Mouse (Mus musculus) spleen, adult 18-20 months (tissue): Measurements from ENCODE around the gene Tepp.

Experiments used
- DNase-seq, 2 experiments: peaks; one replicate each; pipeline ENCODE4 v3.0.0; 2022; ENCODE audit warnings: mixed read lengths in 2 of 2

Gene Tepp

DNA sequence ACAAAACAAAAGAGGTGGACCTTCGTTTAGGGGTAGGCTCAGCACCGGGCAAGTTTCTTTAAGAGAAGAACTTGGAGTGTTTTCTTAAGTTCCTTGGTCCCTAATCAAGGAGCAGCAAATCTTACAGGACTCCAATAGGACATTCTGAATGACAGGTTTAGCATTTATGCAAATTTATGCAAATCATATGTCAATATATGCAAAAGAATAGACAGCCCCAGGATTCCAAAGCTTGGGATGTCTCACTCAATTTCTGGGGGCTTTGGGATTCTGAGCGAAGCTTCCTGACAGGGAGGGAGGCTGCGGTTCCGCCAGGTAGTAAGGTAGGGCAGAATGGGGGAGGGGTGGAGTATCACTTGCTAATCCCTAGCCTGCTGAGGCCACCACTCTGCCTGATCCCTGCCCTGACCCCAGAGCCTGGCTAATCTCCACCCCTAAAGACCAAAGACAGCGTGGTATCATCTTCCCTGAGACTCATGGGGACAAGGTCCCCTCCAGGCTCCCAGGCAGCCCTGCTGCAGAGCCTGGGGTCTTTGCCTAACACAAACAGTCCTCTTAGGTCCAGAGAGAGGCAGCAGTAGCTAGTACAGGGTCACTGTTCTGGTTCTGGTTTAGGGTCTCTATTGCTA is at the start of gene Tepp:
Tepp (plus strand) TSS at position 225 of the 629 bp plus-strand sequence.
- no peak for DNase-seq

DNA sequence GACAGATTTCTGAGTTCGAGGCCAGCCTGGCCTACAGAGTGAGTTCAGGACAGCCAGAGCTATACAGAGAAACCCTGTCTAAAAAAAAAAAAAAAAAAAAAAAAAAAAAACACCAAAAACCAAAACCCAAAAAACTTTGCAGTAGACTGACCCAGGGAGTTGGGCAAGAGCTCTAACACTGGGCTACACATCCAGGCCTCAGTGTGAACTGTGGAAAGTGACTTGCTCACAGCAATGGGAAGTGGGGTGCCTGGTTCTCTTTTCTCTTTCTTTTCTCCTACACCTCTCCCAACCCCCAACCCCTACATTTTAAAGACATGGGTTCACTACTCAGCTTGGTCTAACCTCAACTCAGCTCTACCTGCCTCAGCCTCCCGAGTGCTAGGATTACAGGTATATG is 48.2 kb upstream of the Tepp start:
- DNase-seq, result no peak

- DNase-seq, result no peak
These were observed 39.9 kb upstream of the Tepp start for GRCm38 (mm10) chr8:95270501-95270900.

- no peak for DNase-seq
These were observed 38.5 kb upstream of the Tepp start for GRCm38 (mm10) chr8:95271841-95272240.

- no peak for DNase-seq
These were observed 37.5 kb upstream of the Tepp start for GRCm38 (mm10) chr8:95272871-95273270.

GRCm38 (mm10) chr8:95281493-95281892 is 28.9 kb upstream of the Tepp start:
- no peak for DNase-seq

DNA sequence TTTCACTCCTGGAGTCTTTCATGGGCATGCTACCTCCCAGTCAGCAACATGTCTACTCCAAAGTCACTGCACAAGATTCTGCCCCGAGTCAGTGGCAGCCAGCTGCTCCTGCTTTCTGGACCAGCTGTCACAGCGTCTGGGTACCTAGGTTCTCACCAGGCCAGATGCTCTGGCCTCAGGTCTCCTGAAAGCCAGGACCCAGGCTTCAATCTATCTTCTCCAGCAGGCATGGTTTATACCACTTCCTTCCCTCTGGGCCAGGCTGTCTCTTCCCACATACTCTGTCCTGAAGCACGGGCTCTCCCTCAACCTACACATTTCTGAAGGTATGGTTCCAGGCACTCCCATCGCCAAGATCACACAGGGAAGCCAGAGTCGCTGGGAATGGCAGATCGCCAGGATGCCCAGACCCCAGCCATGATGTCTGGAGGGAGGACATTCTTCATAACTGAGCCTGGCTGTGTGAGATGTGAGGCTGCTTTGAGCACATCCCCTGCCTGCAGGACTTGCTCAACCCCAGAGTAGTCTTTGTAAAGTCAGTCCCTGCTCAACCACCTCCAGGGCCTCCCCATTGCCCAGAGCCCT is 21.2 kb upstream of the Tepp start:
- no peak for DNase-seq

DNA sequence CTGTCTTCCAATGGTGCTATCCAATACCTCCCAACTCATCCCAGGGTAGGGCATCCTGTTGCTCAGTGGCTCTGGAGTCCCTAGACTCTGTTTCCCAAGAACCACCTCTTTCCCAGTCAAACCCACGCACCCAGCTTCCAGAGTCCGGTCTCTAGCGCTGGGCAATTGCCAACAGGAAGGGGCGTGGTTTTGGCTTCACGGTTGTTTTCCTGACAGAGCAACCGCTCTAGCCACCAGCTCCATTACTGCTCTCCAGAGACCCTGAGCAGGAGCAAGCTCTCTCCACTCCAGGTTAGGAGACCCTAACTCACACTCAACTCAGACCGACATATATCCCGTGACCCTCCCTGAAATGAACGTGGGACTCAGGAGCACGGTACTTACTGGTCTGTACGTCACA is 17.2 kb upstream of the Tepp start:
- peak; percentile 20 to 52 for DNase-seq

- DNase-seq, result peak in 1 of 2 experiments; percentile 6
These were observed 16.5 kb upstream of the Tepp start for GRCm38 (mm10) chr8:95293891-95294290.

GRCm38 (mm10) chr8:95302410-95302809 is 8.0 kb upstream of the Tepp start:
- peak in 1 of 2 experiments; percentile 21 for DNase-seq

GRCm38 (mm10) chr8:95305526-95305925 is 4.8 kb upstream of the Tepp start:
- DNase-seq, result no peak

DNA sequence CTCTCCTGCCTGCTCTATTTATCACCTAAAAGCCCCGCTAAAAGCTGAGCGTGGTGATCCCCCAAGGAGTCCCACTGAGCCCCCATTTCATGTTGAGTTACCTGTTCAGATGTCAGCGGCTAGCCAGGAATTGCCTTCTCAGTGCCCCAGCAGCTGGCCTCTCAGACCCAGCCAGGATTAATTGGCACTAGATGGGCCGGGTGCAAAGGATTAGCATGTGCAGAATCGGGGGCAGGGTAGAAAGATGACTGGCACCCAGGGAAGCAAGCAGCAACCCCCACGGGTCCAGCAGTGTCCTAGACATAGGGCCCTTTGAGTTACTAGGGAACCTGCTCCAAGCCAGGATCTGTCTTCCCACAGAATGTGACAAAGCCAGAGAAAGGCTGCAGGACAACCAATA is 3.9 kb upstream of the Tepp start, which contains the start of gene Cngb1:
Cngb1 (minus strand) TSS at position 155 of the 400 bp plus-strand sequence.
- no peak for DNase-seq

- DNase-seq, result peak in 1 of 2 experiments; percentile 7
These were observed 2.5 kb downstream of the Tepp start for GRCm38 (mm10) chr8:95312836-95313235.

DNA sequence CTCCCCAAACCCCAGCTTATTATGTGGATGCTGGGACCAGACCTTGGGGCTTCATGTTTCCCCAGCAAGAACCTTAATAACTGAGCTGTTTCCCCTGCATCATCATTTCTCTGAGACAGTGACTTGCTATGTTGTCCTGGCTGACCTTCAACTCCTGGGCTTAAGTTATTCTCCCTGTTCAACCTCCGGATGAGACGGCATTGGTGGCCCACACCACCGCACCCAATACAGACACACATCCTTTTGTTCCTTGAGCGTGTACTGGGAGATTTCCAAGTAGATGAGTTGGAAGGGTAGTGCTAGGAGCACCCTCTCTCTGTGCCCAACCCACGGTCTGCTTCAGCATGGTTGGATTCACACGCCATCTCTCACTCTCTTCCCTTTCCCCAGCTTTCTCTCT is 3.5 kb downstream of the Tepp start:
- no peak for DNase-seq

DNA sequence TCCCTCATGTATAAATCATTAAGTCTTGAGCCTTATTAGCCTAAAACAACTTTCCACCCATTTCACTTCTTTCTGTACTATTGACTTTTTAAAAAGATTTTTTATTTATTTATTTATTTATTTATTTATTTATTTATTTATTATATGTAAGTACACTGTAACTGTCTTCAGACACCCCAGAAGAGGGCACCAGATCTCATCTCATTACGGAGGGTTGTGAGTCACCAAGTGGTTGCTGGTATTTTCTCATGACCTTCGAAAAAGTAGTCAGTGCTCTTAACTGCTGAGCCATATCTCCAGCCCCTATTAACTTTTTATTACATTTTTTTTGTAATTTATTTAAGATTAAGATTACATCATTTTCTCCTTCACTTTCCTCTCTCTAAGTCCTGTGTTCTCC is 4.3 kb downstream of the Tepp start:
- no peak for DNase-seq

GRCm38 (mm10) chr8:95315350-95315749 is 5.0 kb downstream of the Tepp start:
- no peak for DNase-seq

DNA sequence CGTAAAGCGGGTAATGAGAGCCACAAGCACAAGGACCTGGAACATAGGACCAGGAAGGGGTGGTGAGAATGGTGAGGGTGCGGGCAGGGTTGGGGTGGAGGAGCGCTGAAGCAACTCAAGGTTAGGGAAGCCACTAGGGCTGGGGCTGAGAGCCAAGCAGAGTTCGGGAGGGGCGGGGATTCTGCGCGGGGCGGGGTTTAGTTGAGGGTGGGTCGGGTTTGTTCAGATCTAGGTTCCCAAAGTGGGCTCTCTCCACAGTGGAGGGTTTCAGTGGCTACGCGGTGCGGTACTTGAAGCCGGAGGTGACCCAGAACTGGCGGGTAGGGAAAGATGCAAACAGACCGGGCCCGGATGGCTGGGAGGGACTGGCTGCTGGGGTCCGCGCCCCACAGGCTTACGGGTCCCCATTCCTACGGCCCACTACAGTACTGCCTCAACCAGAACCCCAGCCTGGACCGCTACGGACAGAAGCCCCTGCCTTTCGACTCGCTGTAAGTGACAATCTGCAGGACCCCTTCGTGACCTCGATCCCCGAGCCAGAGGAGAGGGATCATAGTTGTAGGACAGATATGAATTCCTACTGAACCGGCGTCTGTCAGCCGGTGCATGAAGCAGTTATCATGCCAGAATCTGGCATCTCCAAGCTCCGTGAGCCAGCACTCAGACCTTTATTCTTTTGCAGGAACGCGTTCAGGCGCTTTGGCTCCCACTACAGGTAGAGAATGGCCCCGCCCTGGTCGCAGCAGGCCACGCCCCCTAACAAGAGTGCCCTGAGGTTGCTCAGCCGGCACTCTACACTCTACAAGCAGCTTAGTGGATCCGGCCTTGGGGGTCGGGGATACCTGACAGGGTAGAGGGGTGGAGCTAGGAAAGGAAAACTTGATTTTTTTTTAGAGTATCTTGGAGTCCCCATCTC is 10.1 kb downstream of the Tepp start:
- DNase-seq, result peak; percentile 58 to 83

DNA sequence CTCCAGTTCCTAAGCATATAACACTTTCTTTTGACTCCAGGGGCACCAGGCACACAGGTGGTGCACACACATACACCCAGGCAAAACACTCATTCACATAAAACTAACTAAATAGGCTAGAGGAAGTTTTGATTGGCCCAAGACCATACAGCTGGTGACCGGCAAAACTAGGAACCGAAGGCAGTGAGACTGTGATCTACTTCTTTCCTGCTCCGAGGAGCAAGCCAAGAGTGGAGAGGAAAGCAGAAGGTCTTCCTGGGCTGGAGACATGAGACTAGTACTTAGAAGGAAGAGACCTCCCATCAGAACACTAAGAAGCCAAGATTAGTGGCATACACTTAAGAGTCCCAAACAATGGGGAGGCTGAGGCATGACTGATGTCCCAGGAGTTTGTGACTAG is 12.8 kb downstream of the Tepp start:
- DNase-seq, result no peak

DNA sequence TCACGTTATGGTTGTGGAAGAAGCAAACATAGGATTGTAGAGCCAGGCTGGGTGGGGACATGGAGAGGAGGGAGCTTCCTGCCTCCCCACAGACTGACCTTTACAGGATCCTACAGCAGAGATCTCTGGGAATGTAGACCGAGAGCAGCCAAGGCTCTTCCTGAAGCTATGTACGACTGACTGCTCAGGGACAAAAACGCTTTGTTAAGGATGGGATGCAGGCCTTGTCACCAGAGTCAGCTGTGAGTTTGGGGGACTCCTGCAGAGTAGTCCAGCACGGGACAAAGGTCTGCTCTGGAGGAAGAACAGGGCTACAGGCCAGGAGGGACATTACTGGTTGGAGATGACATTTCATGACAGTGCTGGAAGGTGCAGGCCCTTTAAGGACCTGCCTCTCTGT is 14.3 kb downstream of the Tepp start:
- no peak for DNase-seq

- no peak for DNase-seq
These were observed 16.5 kb downstream of the Tepp start for GRCm38 (mm10) chr8:95326822-95327221.

DNA sequence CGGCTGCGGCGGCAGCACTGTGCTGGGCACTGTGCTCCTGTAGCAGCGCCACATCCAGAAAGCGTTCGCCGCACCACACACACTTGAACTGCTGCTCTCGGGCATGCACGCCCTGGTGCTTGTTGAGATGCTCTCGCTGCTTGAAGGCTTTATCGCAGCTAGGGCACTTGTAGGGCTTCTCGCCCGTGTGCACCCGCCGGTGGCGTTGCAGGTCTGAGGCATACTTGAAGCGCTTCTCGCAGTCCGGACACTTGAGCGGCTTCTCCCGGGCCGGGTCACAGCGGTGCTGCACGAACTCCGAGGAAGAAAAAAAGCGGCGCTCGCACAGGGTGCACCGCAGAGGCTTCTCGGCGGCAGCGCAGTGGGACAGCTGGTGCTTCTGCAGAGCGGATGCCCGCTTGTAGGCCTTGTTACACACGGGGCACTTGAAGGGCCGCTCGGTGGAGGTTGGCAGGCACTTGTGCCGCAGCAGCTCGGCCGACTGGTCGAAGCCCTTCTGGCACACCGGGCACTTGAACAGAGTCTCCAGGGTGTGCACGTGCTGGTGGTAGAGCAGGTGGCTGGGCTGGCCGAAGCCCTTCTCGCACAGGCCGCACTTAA is 17.6 kb downstream of the Tepp start:
- DNase-seq, result no peak

DNA sequence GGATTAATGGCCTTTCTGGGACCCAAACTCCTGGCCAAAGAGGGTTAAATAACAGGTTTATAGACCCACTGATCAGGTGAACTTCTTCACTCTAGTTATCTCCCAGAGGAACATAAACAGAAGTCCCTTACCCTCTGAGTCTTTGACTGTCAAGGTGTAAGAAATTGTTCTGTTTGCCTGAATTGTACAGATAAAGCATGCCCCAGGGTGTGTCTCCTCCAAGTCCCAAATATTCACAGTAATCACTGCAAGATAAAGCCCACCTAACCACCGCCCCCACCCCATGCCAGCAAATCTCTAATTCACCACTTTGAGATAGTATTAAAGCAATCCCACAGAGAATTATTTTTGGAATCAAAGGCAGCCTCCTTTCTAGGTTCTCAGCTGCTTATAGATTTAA is 20.0 kb downstream of the Tepp start:
- no peak for DNase-seq

DNA sequence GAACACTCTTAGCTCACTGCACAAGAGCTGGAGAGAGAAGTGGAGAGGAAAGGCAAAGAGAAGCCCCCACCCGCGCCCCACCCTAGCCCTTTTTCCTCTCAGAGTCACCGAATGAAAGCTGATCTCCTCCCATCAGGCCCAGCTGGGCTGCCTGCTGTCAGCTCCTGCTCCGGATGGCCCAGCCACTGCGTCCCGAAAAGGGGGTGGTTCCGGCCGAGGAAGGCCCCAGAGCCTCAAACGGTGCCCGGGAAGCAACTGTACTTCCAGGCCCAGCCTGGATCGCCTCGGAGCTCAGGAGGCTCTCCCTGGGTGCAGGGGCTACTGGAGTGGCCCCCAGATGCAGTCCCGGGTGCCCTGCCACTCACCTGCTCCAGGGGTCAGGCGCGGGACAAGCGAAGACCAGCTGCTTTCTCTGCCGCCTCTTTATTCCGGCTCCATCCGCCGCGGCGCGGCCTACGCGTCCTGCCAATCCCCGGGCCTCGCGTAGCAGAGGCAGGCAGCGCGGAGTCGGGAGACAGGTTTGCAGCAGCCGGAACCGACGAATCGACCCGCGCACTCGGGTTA is 20.9 kb downstream of the Tepp start:
- no peak for DNase-seq
